Mouse (Mus musculus): ENCODE data around the gene Ddah1.

DNA sequence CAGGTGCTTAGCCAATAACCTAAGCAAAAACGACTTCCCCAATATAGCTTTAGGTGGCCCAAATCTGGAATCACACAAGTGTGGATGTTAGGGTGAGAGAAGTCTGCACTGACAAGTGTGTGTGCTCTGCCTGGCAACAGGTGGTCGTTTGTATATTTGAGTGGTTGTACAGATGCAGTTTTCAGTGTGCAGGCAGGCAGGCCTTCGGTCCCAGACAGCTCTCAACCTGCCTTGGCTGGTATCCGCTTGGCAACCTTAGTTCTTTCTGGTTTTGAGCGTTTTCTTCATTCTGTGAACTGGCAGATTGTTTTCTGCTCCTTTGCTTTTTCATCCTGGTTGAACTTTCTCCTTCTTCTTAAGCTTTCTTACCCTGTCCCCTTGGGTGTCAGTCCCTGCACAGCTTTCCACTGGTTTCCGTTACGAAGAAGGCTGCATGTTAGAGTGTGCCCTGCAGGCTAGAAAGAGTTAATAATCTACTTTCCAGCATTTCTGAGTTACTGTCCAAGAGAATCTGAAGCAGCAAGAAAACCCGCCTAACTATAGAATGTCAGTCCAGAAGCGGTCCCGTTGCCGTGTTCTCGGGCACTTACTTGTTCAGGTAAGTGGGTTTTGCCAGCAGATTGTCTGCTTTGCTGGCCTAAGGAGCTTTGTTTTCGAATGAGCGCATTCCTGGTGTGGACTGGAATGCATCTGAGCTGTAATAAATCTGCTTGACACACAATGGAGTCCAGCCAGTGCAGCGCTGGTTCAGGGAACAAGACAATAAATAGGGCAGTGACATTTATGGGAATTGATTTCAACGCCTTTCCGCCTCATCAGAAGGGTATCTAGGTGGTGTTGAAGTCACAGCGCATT lies 68.9 kb downstream of the Ddah1 start:
- no peak for TF ChIP-seq POLR2A (IDR thresholded peaks at IDR 0.05; ENCODE audit: extremely low read depth, insufficient read depth, low read length)
- TF ChIP-seq CTCF (IDR thresholded peaks at IDR 0.05; ENCODE audit: extremely low read depth, insufficient read depth, low read length) = no peak
